Mouse (Mus musculus) intestine, postnatal 0 days (tissue): ENCODE measurements around the gene Acadm. TPM values are rescaled to one million over a fixed set of nuclear protein-coding genes. Genes with fewer than 3 reads are reported as not detected.

ENCODE experiments used
- ATAC-seq: fragments of 200-750 bp; cut with Nextera tagmentation; 2 replicates; pipeline ENCODE4 v1.8.0; 2017; ENCODE audit warnings: mild to moderate bottlenecking, moderate TSS enrichment, moderate library complexity
- H3K27ac ChIP-seq: fragments of 300-500 bp; sonication (generic); 2 replicates; pipeline ENCODE4 v1.5.1; 2014; ENCODE audit warnings: mild to moderate bottlenecking, low read depth, low read length, moderate library complexity
- H3K27me3 ChIP-seq: fragments of 300-500 bp; sonication (generic); replicated peaks from 2 replicates; pipeline ENCODE4 v1.6.1; 2014; ENCODE audit warnings: low read length, mixed read lengths; ENCODE audit not compliant: control insufficient read depth, insufficient read depth
- H3K36me3 ChIP-seq: fragments of 300-500 bp; sonication (generic); 2 replicates; pipeline ENCODE4 v1.6.1; 2014; ENCODE audit warnings: mild to moderate bottlenecking, moderate library complexity; ENCODE audit not compliant: control insufficient read depth, insufficient read depth
- H3K4me1 ChIP-seq: fragments of 300-500 bp; sonication (generic); replicated peaks from 2 replicates; pipeline ENCODE4 v1.6.1; 2014; ENCODE audit warnings: antibody characterized with exemption, low read length, mixed read lengths; ENCODE audit not compliant: control insufficient read depth, insufficient read depth
- H3K4me2 ChIP-seq: fragments of 300-500 bp; sonication (generic); replicated peaks from 2 replicates; pipeline ENCODE4 v1.6.1; 2014; ENCODE audit warnings: low read depth, mild to moderate bottlenecking, moderate library complexity
- H3K4me3 ChIP-seq: fragments of 300-500 bp; sonication (generic); 2 replicates; pipeline ENCODE4 v1.5.1; 2014; ENCODE audit warnings: low read depth, low read length
- H3K9ac ChIP-seq: fragments of 300-500 bp; sonication (generic); 2 replicates; pipeline ENCODE4 v1.6.1; 2014; ENCODE audit warnings: mild to moderate bottlenecking, low read depth, low read length
- H3K9me3 ChIP-seq: fragments of 300-500 bp; sonication (generic); 2 replicates; pipeline ENCODE4 v1.6.1; 2016; ENCODE audit warnings: mixed run types; ENCODE audit not compliant: control insufficient read depth
- CTCF ChIP-seq: sonication (generic); IDR thresholded peaks from 2 replicates; pipeline ENCODE4 v1.5.1; 2016; ENCODE audit warnings: low read depth, mild to moderate bottlenecking, control low read depth, antibody characterized with exemption, moderate library complexity
- WGBS: fragments of 180-500 bp; shearing (Covaris S2); extraction: QIAGEN DNeasy Blood & Tissue Kit; methylation state at CpG from one replicate; pipeline ENCODE4 v1.1.7; 2014; 5-methylcytosine and 5-hydroxymethylcytosine counted together
- polyA plus RNA-seq: library from polyadenylated mRNA; unstranded; fragments of >200 nt; fragmentation: Nextera tagmentation; extraction: Ambion mirVana; gene quantifications from 2 replicates; pipeline ENCODE4 v1.2.1, GENCODE M21; 2015

Gene Acadm
- polyA plus RNA-seq, 1 experiment from 2014 or later = 148 TPM

DNA sequence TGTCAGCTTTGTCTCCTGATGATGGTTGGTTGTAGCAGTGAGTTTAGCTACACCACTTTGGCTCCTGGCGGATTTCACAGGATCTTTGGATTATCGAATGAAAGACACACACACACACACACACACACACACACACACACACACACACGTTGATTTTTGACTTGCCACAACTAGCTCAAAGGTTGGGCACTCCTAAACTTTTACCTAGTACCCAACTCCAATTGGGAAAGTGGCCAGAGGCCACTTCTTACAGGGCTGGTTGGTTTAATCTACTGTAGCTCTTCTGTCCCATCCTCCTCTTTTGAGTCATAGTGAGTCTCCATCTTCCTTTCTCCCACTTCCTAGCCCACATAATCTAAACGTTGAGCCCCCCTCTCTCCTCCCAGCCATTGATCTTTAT, 2.8 kb upstream of the Acadm start:
- Histone ChIP-seq H3K4me1 (0 out of 2 replicates have a peak, but pooled peaks cover 3% of the 10 kb centered on the region), H3K4me3 (no peak overlapping the region)
- TF ChIP-seq CTCF = no peak

DNA sequence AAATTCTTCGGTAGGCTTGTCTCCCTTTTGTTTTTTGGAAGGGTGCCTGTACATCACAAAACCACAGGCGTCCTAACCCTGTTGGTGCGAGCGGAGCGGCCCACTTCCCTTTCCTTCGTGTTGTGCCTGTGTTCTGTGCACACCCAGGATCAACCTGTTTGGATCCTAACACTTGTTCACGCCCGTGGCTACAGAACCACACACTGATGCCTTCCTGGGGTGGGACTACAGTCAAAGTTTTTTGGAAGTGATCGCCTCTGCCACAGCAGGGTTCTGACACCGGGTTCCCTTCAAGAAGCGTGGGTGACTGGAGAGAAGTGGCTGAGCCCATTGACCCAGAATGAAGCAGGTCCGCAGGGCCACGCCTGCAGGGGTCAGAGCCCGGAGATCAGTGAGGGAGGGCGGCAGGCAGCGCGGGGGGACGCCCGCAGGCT, 514 bp downstream of the Acadm start:
- TF ChIP-seq CTCF = no peak
- peak; percentile 69 for ATAC-seq
- Histone ChIP-seq H3K36me3 (peaks cover 14% of the 10 kb centered on the region; the same call in 1 of the 2 replicates), H3K4me2 (peak overlapping the region; percentile 77), H3K4me1 (0 out of 2 replicates have a peak, but pooled peaks cover 3% of the 10 kb centered on the region), H3K9ac (peak overlapping the region; percentile 69), H3K4me3 (peak overlapping the region; percentile 84), H3K27me3 (no peaks in the 10 kb centered on the region), H3K27ac (peak overlapping the region; percentile 88), H3K9me3 (no peaks in the 10 kb centered on the region)
- under 1% methylated on average over 19 of the region's 19 CpGs for WGBS

More for the DNA sequence above, 2.8 kb upstream of the Acadm start:
- Histone ChIP-seq H3K27me3 (no peaks in the 10 kb centered on the region), H3K36me3 (no peaks in the 10 kb centered on the region), H3K27ac (no peak overlapping the region), H3K9me3 (no peaks in the 10 kb centered on the region), H3K4me2 (no peak overlapping the region), H3K9ac (no peak overlapping the region)
- no peak for ATAC-seq
- 73% methylated on average over 4 of the region's 4 CpGs for WGBS

DNA sequence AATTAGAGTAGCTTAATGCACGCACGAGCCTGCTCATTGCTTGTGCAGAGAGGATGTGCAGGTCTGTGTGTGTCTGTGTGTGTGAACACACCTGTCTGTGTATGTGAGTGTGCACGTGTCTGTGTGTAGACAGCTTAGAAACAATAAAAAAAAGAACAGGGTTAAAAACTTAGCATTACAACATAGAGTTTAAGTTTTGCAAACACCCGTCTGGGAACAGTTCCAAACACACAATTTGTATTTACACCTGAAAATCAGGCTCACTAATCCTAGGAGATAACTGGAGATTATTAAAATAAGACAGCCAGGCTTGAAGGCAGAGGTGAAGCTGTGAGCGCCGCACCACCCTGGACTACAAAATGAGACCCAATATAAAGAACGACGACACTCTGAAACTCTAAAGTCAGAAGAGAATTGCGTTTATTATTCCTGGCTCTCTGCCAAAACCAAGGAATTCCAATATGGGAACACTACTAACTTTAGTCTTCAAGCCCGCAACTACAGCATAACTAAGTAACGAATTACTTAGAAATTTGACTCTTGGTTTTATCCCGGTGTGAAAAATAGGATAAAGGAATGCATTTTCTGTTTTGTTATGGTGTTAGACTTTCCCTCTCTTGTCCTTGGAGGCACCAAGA, 1.3 kb downstream of the Acadm start:
- TF ChIP-seq CTCF = no peak
- 0 out of 2 replicates have a peak, but pooled peaks cover 3% of the 10 kb centered on the region for H3K4me1 ChIP-seq
- H3K4me2 ChIP-seq = peak overlapping the region; percentile 77
- ATAC-seq = no peak
- 14% methylated on average over 12 of the region's 12 CpGs for WGBS
- H3K27ac ChIP-seq = peak overlapping the region; percentile 88; the same call in 1 of the 2 replicates
- peaks cover 21% of the 10 kb centered on the region; the same call in 1 of the 2 replicates for H3K36me3 ChIP-seq
- H3K9ac ChIP-seq = peak overlapping the region; percentile 18; the same call in 1 of the 2 replicates
- H3K4me3 ChIP-seq = peak overlapping the region; percentile 84
- H3K9me3 ChIP-seq = no peaks in the 10 kb centered on the region
- no peaks in the 10 kb centered on the region for H3K27me3 ChIP-seq

DNA sequence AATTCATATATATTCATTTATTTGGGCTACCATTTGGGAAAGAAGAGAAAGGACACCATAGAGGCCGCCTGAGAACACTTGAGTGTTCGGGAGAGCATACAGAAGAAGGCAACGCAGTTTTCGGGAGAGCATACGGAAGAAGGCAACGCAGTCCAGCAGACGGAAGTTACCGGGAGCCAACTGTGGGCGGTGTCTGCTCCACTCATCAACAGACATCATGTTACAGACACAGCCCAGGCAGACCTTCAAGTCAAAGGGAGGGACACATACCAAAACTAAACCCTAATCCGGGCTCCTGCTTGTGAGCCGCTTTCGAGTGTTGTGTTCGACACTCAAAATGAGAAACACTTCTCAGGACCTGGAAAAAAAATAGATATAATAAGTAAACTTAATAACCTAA, 2.8 kb downstream of the Acadm start:
- H3K9ac ChIP-seq = no peak overlapping the region
- no peak overlapping the region for H3K4me2 ChIP-seq
- no peaks in the 10 kb centered on the region for H3K27me3 ChIP-seq
- 0 out of 2 replicates have a peak, but pooled peaks cover 3% of the 10 kb centered on the region for H3K4me1 ChIP-seq
- 95% methylated on average over 13 of the region's 13 CpGs for WGBS
- no peak overlapping the region for H3K4me3 ChIP-seq
- ATAC-seq = no peak
- no peaks in the 10 kb centered on the region for H3K9me3 ChIP-seq
- peaks cover 36% of the 10 kb centered on the region; the same call in 1 of the 2 replicates for H3K36me3 ChIP-seq
- no peak for TF ChIP-seq CTCF
- H3K27ac ChIP-seq = no peak overlapping the region

DNA sequence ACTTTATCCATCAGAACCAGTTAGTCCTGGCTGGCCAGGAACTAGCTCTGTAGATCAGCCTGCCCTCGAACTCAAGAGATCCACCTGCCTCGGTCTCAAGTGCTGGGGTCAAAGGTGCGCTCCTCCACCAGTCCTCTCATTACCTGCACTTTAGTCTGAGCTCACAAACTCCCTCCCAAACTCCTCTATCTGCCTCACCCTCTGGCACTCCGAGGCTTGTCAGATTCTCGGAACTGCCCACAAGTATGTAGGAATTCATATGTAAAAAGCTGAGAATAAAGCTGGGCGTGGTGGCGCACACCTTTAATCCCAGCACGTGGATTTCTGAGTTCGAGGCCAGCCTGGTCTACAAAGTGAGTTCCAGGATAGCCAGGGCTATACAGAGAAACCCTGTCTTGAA, 3.9 kb downstream of the Acadm start:
- Histone ChIP-seq H3K36me3 (peaks cover 36% of the 10 kb centered on the region; the same call in 1 of the 2 replicates), H3K4me3 (no peak overlapping the region), H3K4me1 (0 out of 2 replicates have a peak, but pooled peaks cover 3% of the 10 kb centered on the region), H3K27me3 (no peaks in the 10 kb centered on the region), H3K27ac (no peak overlapping the region), H3K9ac (no peak overlapping the region), H3K9me3 (no peaks in the 10 kb centered on the region), H3K4me2 (no peak overlapping the region)
- WGBS = 81% methylated on average over 9 of the region's 9 CpGs
- no peak for TF ChIP-seq CTCF
- ATAC-seq = no peak

DNA sequence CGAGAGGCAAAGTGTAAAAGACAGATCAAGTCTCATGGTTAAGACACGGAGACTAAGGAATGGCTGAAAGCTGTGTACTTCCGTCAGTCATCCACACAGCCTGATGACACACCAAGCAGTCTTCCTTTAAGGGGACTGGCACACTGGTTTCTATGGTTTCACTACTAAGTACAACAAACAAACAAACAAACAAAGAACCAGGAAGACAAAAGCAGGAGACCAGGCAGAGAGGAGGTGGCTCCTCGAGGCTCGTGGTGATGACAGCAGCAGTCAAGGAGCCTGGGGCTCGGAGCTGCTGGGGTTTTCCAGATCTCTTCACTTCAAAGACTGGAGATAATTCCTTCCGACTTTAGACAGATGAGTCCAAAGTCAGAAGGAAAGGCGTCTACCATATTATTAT, 4.4 kb downstream of the Acadm start:
- TF ChIP-seq CTCF = no peak
- H3K36me3 ChIP-seq = peaks cover 36% of the 10 kb centered on the region; the same call in 1 of the 2 replicates
- H3K4me1 ChIP-seq = no peaks in the 10 kb centered on the region
- H3K27ac ChIP-seq = no peak overlapping the region
- H3K4me2 ChIP-seq = no peak overlapping the region
- H3K4me3 ChIP-seq = no peak overlapping the region
- WGBS = 82% methylated on average over 8 of the region's 8 CpGs
- ATAC-seq = no peak
- H3K9me3 ChIP-seq = no peaks in the 10 kb centered on the region
- H3K27me3 ChIP-seq = no peaks in the 10 kb centered on the region
- H3K9ac ChIP-seq = no peak overlapping the region
